Mouse (Mus musculus) C2C12 (cell line): ENCODE measurements at regions not wholly inside any gene's neighbourhood (a gene's known extent, or its start where the extent isn't known, plus 50 kb on each side); places are given as distances from the start of the nearest gene placed in this dataset.

Source experiments
- CTCF ChIP-seq: IDR thresholded peaks from one replicate; pipeline ENCODE4 v1.5.1; 2011; ENCODE audit not compliant: control insufficient read depth, insufficient read depth, insufficient read length
- FOSL1 ChIP-seq: IDR thresholded peaks from one replicate; pipeline ENCODE4 v1.8.0; 2011; ENCODE audit warnings: mild to moderate bottlenecking, low read length; ENCODE audit not compliant: poor library complexity, insufficient read depth, severe bottlenecking
- MAX ChIP-seq: IDR thresholded peaks from one replicate; pipeline ENCODE4 v1.6.1; 2011; ENCODE audit warnings: mild to moderate bottlenecking, control low read depth
- MYOD1 ChIP-seq: IDR thresholded peaks from one replicate; pipeline ENCODE4 v1.6.1; 2011; ENCODE audit warnings: low read depth; ENCODE audit not compliant: control insufficient read depth, insufficient read length
- MYOG ChIP-seq: IDR thresholded peaks from one replicate; pipeline ENCODE4 v1.6.1; 2011; ENCODE audit not compliant: control insufficient read depth, insufficient read length; ENCODE audit errors: extremely low read depth
- USF1 ChIP-seq: IDR thresholded peaks from one replicate; pipeline ENCODE4 v1.6.1; 2011; ENCODE audit warnings: low read depth, mild to moderate bottlenecking, control low read depth, moderate library complexity

DNA sequence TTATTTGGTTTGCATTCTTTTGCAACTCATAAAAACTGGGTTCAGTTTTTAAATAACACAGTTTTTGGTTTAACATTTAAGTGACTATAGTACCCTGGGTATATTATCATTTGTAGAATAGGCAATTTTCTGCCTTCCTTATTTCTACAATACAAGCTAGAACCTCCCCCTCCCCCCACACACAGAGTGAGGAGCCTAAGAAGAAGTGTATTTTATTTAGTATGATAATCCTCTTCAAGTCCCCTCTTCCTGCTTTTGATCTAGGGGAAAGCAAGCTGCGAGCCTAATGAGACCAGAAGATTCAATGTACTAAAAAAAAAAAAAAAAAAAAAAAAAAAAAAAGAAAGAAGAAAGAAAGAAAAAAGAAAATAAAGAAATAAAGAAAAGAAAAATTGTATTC, 184.4 kb downstream of the Brms1l start:
- no peak for TF ChIP-seq FOSL1
- no peak for TF ChIP-seq CTCF
- no peak for TF ChIP-seq MYOG
- TF ChIP-seq USF1 = no peak
- TF ChIP-seq MAX = no peak
- TF ChIP-seq MYOD1 = no peak
